Mouse (Mus musculus) embryonic fibroblast, embryonic 13.5 days (primary cell): Measurements from ENCODE around the gene Tmcc2. TPM values are rescaled to one million over a fixed set of nuclear protein-coding genes. Genes with fewer than 3 reads are reported as not detected.

Experiments
- H3K27ac ChIP-seq: 2 replicates; pipeline ENCODE4 v1.5.1; 2012; ENCODE audit warnings: low read length, control low read depth, inconsistent platforms; ENCODE audit not compliant: insufficient read depth
- H3K4me1 ChIP-seq: 2 replicates; pipeline ENCODE4 v1.6.1; 2011; ENCODE audit warnings: low read length; ENCODE audit not compliant: control insufficient read depth, insufficient read depth
- H3K4me3 ChIP-seq: 2 replicates; pipeline ENCODE4 v1.5.1; 2011; ENCODE audit warnings: mild to moderate bottlenecking, control low read depth, low read length; ENCODE audit not compliant: insufficient read depth
- CTCF ChIP-seq: IDR thresholded peaks from 2 replicates; pipeline ENCODE4 v1.5.1; 2011; ENCODE audit warnings: mild to moderate bottlenecking, control low read depth, low read length, moderate library complexity, borderline replicate concordance; ENCODE audit not compliant: insufficient read depth
- POLR2A ChIP-seq: IDR thresholded peaks from 2 replicates; pipeline ENCODE4 v1.6.1; 2011; ENCODE audit warnings: low read depth, mild to moderate bottlenecking, control low read depth, low read length, moderate library complexity
- polyA plus RNA-seq: library from polyadenylated mRNA; stranded (reverse); fragments of >200 nt; gene quantifications from 2 replicates; pipeline ENCODE4 v1.2.4, GENCODE M21; 2011; ENCODE audit warnings: low read depth; ENCODE audit not compliant: missing spikeins, insufficient read length

Tmcc2 gene
- polyA plus RNA-seq, 1 experiment = 12.6 TPM

- TF ChIP-seq CTCF (no peak), POLR2A (no peak)
- H3K4me3 ChIP-seq = no peak overlapping the region
- peaks cover 18% of the 10 kb centered on the region for H3K4me1 ChIP-seq
- no peak overlapping the region for H3K27ac ChIP-seq
Measured at GRCm38 (mm10) chr1:132392872-132393271, 1.8 kb upstream of the Tmcc2 start.

- peaks cover 18% of the 10 kb centered on the region for H3K4me1 ChIP-seq
Measured at GRCm38 (mm10) chr1:132391580-132392022, 520 bp upstream of the Tmcc2 start.

GRCm38 (mm10) chr1:132389886-132390585 lies 1.0 kb downstream of the Tmcc2 start:
- Histone ChIP-seq H3K4me1 (peaks cover 18% of the 10 kb centered on the region), H3K4me3 (peak overlapping the region; percentile 54), H3K27ac (no peak overlapping the region; the same call in 1 of the 2 replicates)
- no peak; the same call in 1 of the 2 replicates for TF ChIP-seq POLR2A
- TF ChIP-seq CTCF = peak; percentile 26; the same call in 1 of the 2 replicates

More at GRCm38 (mm10) chr1:132391580-132392022, 520 bp upstream of the Tmcc2 start:
- Histone ChIP-seq H3K27ac (0 out of 2 replicates have a peak overlapping the region, but pooled peaks have one; percentile 1), H3K4me3 (peak overlapping the region; percentile 54)
- TF ChIP-seq CTCF (no peak), POLR2A (peak; percentile 86)

- H3K4me3 ChIP-seq = peak overlapping the region; percentile 54
- H3K27ac ChIP-seq = peak overlapping the region; percentile 15; the same call in 1 of the 2 replicates
- H3K4me1 ChIP-seq = peaks cover 18% of the 10 kb centered on the region
- no peak for TF ChIP-seq POLR2A
- no peak for TF ChIP-seq CTCF
Measured at GRCm38 (mm10) chr1:132388813-132389803, 2.0 kb downstream of the Tmcc2 start.

GRCm38 (mm10) chr1:132387943-132388342 lies 3.1 kb downstream of the Tmcc2 start:
- no peak overlapping the region for H3K4me3 ChIP-seq
- TF ChIP-seq CTCF = no peak
- TF ChIP-seq POLR2A = no peak
- H3K4me1 ChIP-seq = peaks cover 18% of the 10 kb centered on the region
- no peak overlapping the region for H3K27ac ChIP-seq

GRCm38 (mm10) chr1:132386266-132386665 lies 4.8 kb downstream of the Tmcc2 start:
- Histone ChIP-seq H3K4me1 (peaks cover 15% of the 10 kb centered on the region), H3K27ac (no peak overlapping the region), H3K4me3 (no peak overlapping the region)
- TF ChIP-seq POLR2A (no peak), CTCF (no peak)

GRCm38 (mm10) chr1:132385711-132386110 lies 5.4 kb downstream of the Tmcc2 start:
- Histone ChIP-seq H3K4me1 (peaks cover 15% of the 10 kb centered on the region), H3K4me3 (no peak overlapping the region), H3K27ac (no peak overlapping the region)
- no peak for TF ChIP-seq CTCF
- TF ChIP-seq POLR2A = no peak

- TF ChIP-seq CTCF (no peak), POLR2A (no peak)
- Histone ChIP-seq H3K4me3 (no peak overlapping the region), H3K4me1 (peaks cover 15% of the 10 kb centered on the region), H3K27ac (no peak overlapping the region)
Measured at GRCm38 (mm10) chr1:132385266-132385665, 5.8 kb downstream of the Tmcc2 start.

- Histone ChIP-seq H3K4me3 (no peak overlapping the region), H3K4me1 (peaks cover 7% of the 10 kb centered on the region; the same call in 1 of the 2 replicates), H3K27ac (no peak overlapping the region)
- TF ChIP-seq CTCF (no peak), POLR2A (no peak)
Measured at GRCm38 (mm10) chr1:132384001-132384554, 7.0 kb downstream of the Tmcc2 start.

- no peak overlapping the region for H3K27ac ChIP-seq
- TF ChIP-seq POLR2A (no peak), CTCF (no peak)
- H3K4me3 ChIP-seq = no peak overlapping the region
- H3K4me1 ChIP-seq = peaks cover 7% of the 10 kb centered on the region
Measured at GRCm38 (mm10) chr1:132381929-132382328, 9.2 kb downstream of the Tmcc2 start.
